Mouse (Mus musculus) kidney, adult 2 months (tissue): Measurements from ENCODE around the gene Arl4a. TPM values are rescaled to one million over a fixed set of nuclear protein-coding genes. Genes with fewer than 3 reads are reported as not detected.
A peak's percentile ranks its signal among the peaks of the same experiment; 100 is the strongest.

Experiments
- DNase-seq: peaks from one replicate; pipeline ENCODE4 v3.0.0; 2021
- H3K27ac ChIP-seq: fragments of 200-500 bp; 2 replicates; pipeline ENCODE4 v1.5.1; 2012; ENCODE audit warnings: low read depth, low read length, control low read depth, inconsistent platforms; ENCODE audit not compliant: insufficient read depth
- H3K27me3 ChIP-seq: fragments of 200-500 bp; replicated peaks from 2 replicates; pipeline ENCODE4 v1.6.1; 2012; ENCODE audit warnings: mild to moderate bottlenecking, moderate library complexity, low read length, inconsistent platforms; ENCODE audit not compliant: control insufficient read depth, insufficient read depth
- H3K36me3 ChIP-seq: fragments of 200-500 bp; 2 replicates; pipeline ENCODE4 v1.6.1; 2012; ENCODE audit warnings: mild to moderate bottlenecking, moderate library complexity, low read length, inconsistent platforms; ENCODE audit not compliant: control insufficient read depth, insufficient read depth
- H3K4me1 ChIP-seq: fragments of 200-500 bp; 2 replicates; pipeline ENCODE4 v1.6.1; 2011; ENCODE audit warnings: low read length; ENCODE audit not compliant: control insufficient read depth, insufficient read depth
- H3K4me3 ChIP-seq: fragments of 200-500 bp; 2 replicates; pipeline ENCODE4 v1.5.1; 2011; ENCODE audit warnings: mild to moderate bottlenecking, low read depth, low read length, control low read depth; ENCODE audit not compliant: insufficient read depth
- CTCF ChIP-seq: fragments of 200-500 bp; conservative IDR thresholded peaks from 2 replicates; pipeline ENCODE4 v1.5.1; 2011; ENCODE audit warnings: low read depth, mild to moderate bottlenecking, control low read depth, low read length, moderate library complexity, mixed read lengths; ENCODE audit not compliant: insufficient read depth, insufficient read length
- POLR2A ChIP-seq: fragments of 200-500 bp; IDR thresholded peaks from one replicate; pipeline ENCODE4 v1.6.1; 2011; ENCODE audit warnings: low read depth, low read length, control low read depth
- WGBS: fragments of 180-500 bp; shearing (Covaris S2); methylation state at CpG from one replicate; pipeline ENCODE4 v1.1.7; 2018; 5-methylcytosine and 5-hydroxymethylcytosine counted together
- polyA plus RNA-seq: library from polyadenylated mRNA; depleted of rRNA; stranded (reverse); fragments of >200 nt; gene quantifications from 2 replicates; pipeline ENCODE4 v1.2.3, GENCODE M21; 2012; rRNA removed

Arl4a gene
- polyA plus RNA-seq, 1 experiment, result 12.4 TPM

- no peaks in the 10 kb centered on the region for H3K36me3 ChIP-seq
- no peak for TF ChIP-seq POLR2A
- TF ChIP-seq CTCF, result no peak
- no peaks in the 10 kb centered on the region for H3K4me1 ChIP-seq
- no peak overlapping the region for H3K27ac ChIP-seq
- no peaks in the 10 kb centered on the region for H3K27me3 ChIP-seq
- WGBS, result 48% methylated on average over 8 of the region's 8 CpGs
- DNase-seq, result no peak
- H3K4me3 ChIP-seq, result no peak overlapping the region
Measured at GRCm38 (mm10) chr12:39959166-39959565, 78.7 kb downstream of the Arl4a start.

- no peak for TF ChIP-seq CTCF
- TF ChIP-seq POLR2A, result no peak
- Histone ChIP-seq H3K36me3 (no peaks in the 10 kb centered on the region), H3K27ac (no peak overlapping the region), H3K4me1 (no peaks in the 10 kb centered on the region), H3K27me3 (no peaks in the 10 kb centered on the region), H3K4me3 (no peak overlapping the region)
- 43% methylated on average over 8 of the region's 8 CpGs for WGBS
- DNase-seq, result peak; percentile 27
Measured at GRCm38 (mm10) chr12:39957931-39958671, 79.7 kb downstream of the Arl4a start.

- H3K4me3 ChIP-seq, result no peak overlapping the region
- peak; percentile 34 for DNase-seq
- no peaks in the 10 kb centered on the region for H3K4me1 ChIP-seq
- TF ChIP-seq CTCF (no peak), POLR2A (no peak)
- 47% methylated on average over 15 of the region's 15 CpGs for WGBS
- no peaks in the 10 kb centered on the region for H3K36me3 ChIP-seq
- no peaks in the 10 kb centered on the region for H3K27me3 ChIP-seq
- no peak overlapping the region for H3K27ac ChIP-seq
Measured at GRCm38 (mm10) chr12:39956396-39956795, 81.4 kb downstream of the Arl4a start.

Other genes with a start within 250 kb of the Arl4a start
- 37.1 and 41.9 TPM in 2 replicates for gene Scin, start 96.2 kb upstream of the Arl4a start, polyA plus RNA-seq
- 0.20 TPM in 1 of 2 replicates, not detected in the other for gene Lsmem1, start 161.5 kb upstream of the Arl4a start, polyA plus RNA-seq
- 7.9 and 8.2 TPM in 2 replicates for gene Ifrd1, start 210.5 kb upstream of the Arl4a start, polyA plus RNA-seq